Mouse (Mus musculus): ENCODE measurements around the gene Cog7. TPM values are rescaled to one million over a fixed set of nuclear protein-coding genes. Genes with fewer than 3 reads are reported as not detected.

Cog7 gene
- 27.6 and 27.8 TPM in 2 replicates for polyA plus RNA-seq (2015; fragmentation: Nextera tagmentation; extraction: Ambion mirVana)

GRCm38 (mm10) chr7:121981307-121981871 lies at the start of gene Cog7:
Gene Cog7, minus strand, starts transcription at chr7:121981711.
- WGBS, result under 1% methylated on average over 55 of the region's 55 CpGs
- ATAC-seq (ENCODE audit: low FRiP score), result peak; percentile 92
- no peak within 1 kb of the TSS for H3K27ac ChIP-seq (replicated peaks)
- H3K9me3 ChIP-seq (replicated peaks), result no peaks in the 10 kb centered on the region
- H3K36me3 ChIP-seq, result peaks cover 9% of the 10 kb centered on the region; the same call in 1 of the 2 replicates
- peak within 1 kb of the TSS; percentile 76 for H3K4me2 ChIP-seq
- peak within 1 kb of the TSS; percentile 62 for H3K9ac ChIP-seq (replicated peaks)
- peak within 1 kb of the TSS; percentile 71 for H3K4me3 ChIP-seq (replicated peaks)
- no peaks in the 10 kb centered on the region for H3K27me3 ChIP-seq (replicated peaks)
- H3K4me1 ChIP-seq, result peaks cover 15% of the 10 kb centered on the region

- Histone ChIP-seq H3K4me3 (replicated peaks) (no peak overlapping the region), H3K9me3 (replicated peaks) (no peaks in the 10 kb centered on the region), H3K27me3 (replicated peaks) (no peaks in the 10 kb centered on the region), H3K27ac (replicated peaks) (no peak overlapping the region), H3K36me3 (no peaks in the 10 kb centered on the region), H3K4me2 (no peak overlapping the region), H3K9ac (replicated peaks) (no peak overlapping the region), H3K4me1 (peaks cover 30% of the 10 kb centered on the region)
- ATAC-seq (ENCODE audit: low FRiP score), result no peak
- WGBS, result 100% methylated on average over 2 of the region's 2 CpGs
These were observed 40.6 kb upstream of the Cog7 start for GRCm38 (mm10) chr7:122022131-122022530.

- peak; percentile 92 for ATAC-seq (ENCODE audit: low FRiP score)
- peak within 1 kb of the TSS; percentile 93 for H3K4me3 ChIP-seq (replicated peaks)
- under 1% methylated on average over 45 of the region's 50 CpGs for WGBS
These were observed 39.3 kb upstream of the Cog7 start, which contains the start of gene Gga2 for GRCm38 (mm10) chr7:122020667-122021354. Gene Gga2, minus strand, starts transcription at chr7:122021222.

GRCm38 (mm10) chr7:122020273-122020666 lies 38.8 kb upstream of the Cog7 start:
- Histone ChIP-seq H3K4me3 (replicated peaks) (peak overlapping the region; percentile 93), H3K9me3 (replicated peaks) (no peaks in the 10 kb centered on the region), H3K4me2 (peak overlapping the region; percentile 69), H3K9ac (replicated peaks) (peak overlapping the region; percentile 82), H3K36me3 (no peaks in the 10 kb centered on the region), H3K27ac (replicated peaks) (peak overlapping the region; percentile 91), H3K27me3 (replicated peaks) (no peaks in the 10 kb centered on the region), H3K4me1 (peaks cover 49% of the 10 kb centered on the region)
- WGBS, result 1% methylated on average over 6 of the region's 6 CpGs
- peak; percentile 72 for ATAC-seq (ENCODE audit: low FRiP score)

More at GRCm38 (mm10) chr7:122020667-122021354, 39.3 kb upstream of the Cog7 start, which contains the start of gene Gga2:
- Histone ChIP-seq H3K36me3 (no peaks in the 10 kb centered on the region), H3K9me3 (replicated peaks) (no peaks in the 10 kb centered on the region), H3K27ac (replicated peaks) (peak within 1 kb of the TSS; percentile 91), H3K4me1 (peaks cover 43% of the 10 kb centered on the region), H3K4me2 (peak within 1 kb of the TSS; percentile 69), H3K9ac (replicated peaks) (peak within 1 kb of the TSS; percentile 82), H3K27me3 (replicated peaks) (no peaks in the 10 kb centered on the region)

- Histone ChIP-seq H3K27me3 (replicated peaks) (no peaks in the 10 kb centered on the region), H3K4me3 (replicated peaks) (peak overlapping the region; percentile 93), H3K36me3 (no peaks in the 10 kb centered on the region), H3K9ac (replicated peaks) (0 out of 2 replicates have a peak overlapping the region, but pooled peaks have one; percentile 82), H3K4me1 (peaks cover 61% of the 10 kb centered on the region), H3K9me3 (replicated peaks) (no peaks in the 10 kb centered on the region), H3K27ac (replicated peaks) (0 out of 2 replicates have a peak overlapping the region, but pooled peaks have one; percentile 11), H3K4me2 (peak overlapping the region; percentile 69)
- 82% methylated on average over 7 of the region's 7 CpGs for WGBS
- no peak for ATAC-seq (ENCODE audit: low FRiP score)
These were observed 37.5 kb upstream of the Cog7 start for GRCm38 (mm10) chr7:122018978-122019377.

GRCm38 (mm10) chr7:122018247-122018646 lies 36.7 kb upstream of the Cog7 start:
- 73% methylated on average over 3 of the region's 3 CpGs for WGBS
- Histone ChIP-seq H3K36me3 (no peaks in the 10 kb centered on the region), H3K27ac (replicated peaks) (no peak overlapping the region), H3K4me3 (replicated peaks) (peak overlapping the region; percentile 93; the same call in 1 of the 2 replicates), H3K27me3 (replicated peaks) (no peaks in the 10 kb centered on the region), H3K4me2 (peak overlapping the region; percentile 69), H3K9me3 (replicated peaks) (no peaks in the 10 kb centered on the region), H3K9ac (replicated peaks) (no peak overlapping the region), H3K4me1 (peaks cover 65% of the 10 kb centered on the region)
- ATAC-seq (ENCODE audit: low FRiP score), result no peak

GRCm38 (mm10) chr7:122015734-122016133 lies 34.2 kb upstream of the Cog7 start:
- Histone ChIP-seq H3K36me3 (peaks cover 16% of the 10 kb centered on the region), H3K27me3 (replicated peaks) (no peaks in the 10 kb centered on the region), H3K9ac (replicated peaks) (0 out of 2 replicates have a peak overlapping the region, but pooled peaks have one; percentile 26), H3K4me1 (peaks cover 65% of the 10 kb centered on the region), H3K9me3 (replicated peaks) (no peaks in the 10 kb centered on the region), H3K4me2 (peak overlapping the region; percentile 40), H3K4me3 (replicated peaks) (no peak overlapping the region), H3K27ac (replicated peaks) (peak overlapping the region; percentile 18)
- no peak for ATAC-seq (ENCODE audit: low FRiP score)
- 30% methylated on average over 10 of the region's 10 CpGs for WGBS

GRCm38 (mm10) chr7:122015105-122015504 lies 33.6 kb upstream of the Cog7 start:
- 42% methylated on average over 8 of the region's 8 CpGs for WGBS
- H3K27ac ChIP-seq (replicated peaks), result peak overlapping the region; percentile 33; the same call in 1 of the 2 replicates
- no peak for ATAC-seq (ENCODE audit: low FRiP score)
- H3K36me3 ChIP-seq, result peaks cover 23% of the 10 kb centered on the region
- H3K27me3 ChIP-seq (replicated peaks), result no peaks in the 10 kb centered on the region
- H3K4me1 ChIP-seq, result peaks cover 63% of the 10 kb centered on the region
- H3K4me3 ChIP-seq (replicated peaks), result no peak overlapping the region
- 0 out of 2 replicates have a peak overlapping the region, but pooled peaks have one; percentile 26 for H3K9ac ChIP-seq (replicated peaks)
- H3K4me2 ChIP-seq, result peak overlapping the region; percentile 40
- no peaks in the 10 kb centered on the region for H3K9me3 ChIP-seq (replicated peaks)

GRCm38 (mm10) chr7:122012949-122013348 lies 31.4 kb upstream of the Cog7 start:
- Histone ChIP-seq H3K4me1 (peaks cover 42% of the 10 kb centered on the region), H3K9me3 (replicated peaks) (no peaks in the 10 kb centered on the region), H3K4me3 (replicated peaks) (no peak overlapping the region), H3K9ac (replicated peaks) (no peak overlapping the region), H3K27me3 (replicated peaks) (no peaks in the 10 kb centered on the region), H3K36me3 (peaks cover 41% of the 10 kb centered on the region), H3K27ac (replicated peaks) (no peak overlapping the region), H3K4me2 (no peak overlapping the region)
- ATAC-seq (ENCODE audit: low FRiP score), result no peak
- 93% methylated on average over 10 of the region's 10 CpGs for WGBS

GRCm38 (mm10) chr7:122012370-122012769 lies 30.9 kb upstream of the Cog7 start:
- Histone ChIP-seq H3K36me3 (peaks cover 45% of the 10 kb centered on the region), H3K27ac (replicated peaks) (no peak overlapping the region), H3K4me2 (no peak overlapping the region), H3K4me1 (peaks cover 37% of the 10 kb centered on the region), H3K27me3 (replicated peaks) (no peaks in the 10 kb centered on the region), H3K9ac (replicated peaks) (no peak overlapping the region), H3K9me3 (replicated peaks) (no peaks in the 10 kb centered on the region), H3K4me3 (replicated peaks) (no peak overlapping the region)
- ATAC-seq (ENCODE audit: low FRiP score), result no peak
- 94% methylated on average over 4 of the region's 4 CpGs for WGBS

- ATAC-seq (ENCODE audit: low FRiP score), result no peak
- H3K9me3 ChIP-seq (replicated peaks), result no peaks in the 10 kb centered on the region
- WGBS, result 68% methylated on average over 8 of the region's 8 CpGs
- no peak overlapping the region for H3K27ac ChIP-seq (replicated peaks)
- no peak overlapping the region for H3K4me2 ChIP-seq
- H3K4me3 ChIP-seq (replicated peaks), result no peak overlapping the region
- H3K9ac ChIP-seq (replicated peaks), result no peak overlapping the region
- H3K4me1 ChIP-seq, result no peaks in the 10 kb centered on the region
- H3K27me3 ChIP-seq (replicated peaks), result no peaks in the 10 kb centered on the region
- peaks cover 87% of the 10 kb centered on the region for H3K36me3 ChIP-seq
These were observed 18.9 kb upstream of the Cog7 start for GRCm38 (mm10) chr7:122000396-122000795.

- Histone ChIP-seq H3K9me3 (replicated peaks) (no peaks in the 10 kb centered on the region), H3K4me1 (no peaks in the 10 kb centered on the region), H3K27me3 (replicated peaks) (no peaks in the 10 kb centered on the region), H3K36me3 (peaks cover 92% of the 10 kb centered on the region), H3K9ac (replicated peaks) (no peak overlapping the region), H3K4me3 (replicated peaks) (no peak overlapping the region), H3K4me2 (no peak overlapping the region), H3K27ac (replicated peaks) (no peak overlapping the region)
- WGBS, result 93% methylated on average over 5 of the region's 5 CpGs
- no peak for ATAC-seq (ENCODE audit: low FRiP score)
These were observed 14.4 kb upstream of the Cog7 start for GRCm38 (mm10) chr7:121995961-121996360.
